Comparison of ENCODE assay signal across 8 mouse cellular contexts in genomic region chr3:103020249-103020942, GRCm38 (mm10). TPM values are rescaled to one million over a fixed set of nuclear protein-coding genes. Genes with fewer than 3 reads are reported as not detected.
DNase-seq lines count a peak whose midpoint lies in the region; ATAC-seq and TF ChIP-seq lines count a peak whose summit lies in the region.

TSS of gene Csde1 (plus strand) at chr3:103020426.

- dilution Hi-C loops in CH12.LX (cut with MboI; ENCODE audit: extremely low pct_ligation_motif_present, extremely low pct_unique_long_range_greater_than_20kb, low sequenced_read_pairs): no loop called here

- WGBS in forebrain, embryonic 11.5 days: under 1% methylated on average over 55 of the region's 55 CpGs
- WGBS in heart, embryonic 16.5 days: under 1% methylated on average over 55 of the region's 55 CpGs
- under 1% methylated on average over 55 of the region's 55 CpGs for WGBS in liver, embryonic 15.5 days (ENCODE audit: insufficient replicate concordance)
- WGBS in neural tube, embryonic 12.5 days: under 1% methylated on average over 55 of the region's 55 CpGs

- ATAC-seq in forebrain, embryonic 11.5 days (replicated peaks; ENCODE audit: low FRiP score): peak; percentile 96
- ATAC-seq in heart, embryonic 16.5 days (replicated peaks; ENCODE audit: extremely low read depth, insufficient read depth, low FRiP score): peak; percentile 92
- ATAC-seq in liver, embryonic 15.5 days (ENCODE audit: insufficient read depth): peak; percentile 91
- ATAC-seq in neural tube, embryonic 12.5 days (ENCODE audit: low FRiP score, low read depth): peak; percentile 95

- peak within 1 kb of the TSS; percentile 95; the same call in 1 of the 2 replicates for H3K4me2 ChIP-seq in CH12.LX (ENCODE audit: insufficient read depth, low read depth, poor library complexity, severe bottlenecking)
- peak within 1 kb of the TSS; percentile 46 for H3K4me2 ChIP-seq in forebrain, embryonic 11.5 days (ENCODE audit: low read depth, low read length, severe bottlenecking)
- peak within 1 kb of the TSS; percentile 68 for H3K4me2 ChIP-seq in heart, embryonic 16.5 days (ENCODE audit: low read depth, low read length)
- H3K4me2 ChIP-seq in liver, embryonic 15.5 days: peak within 1 kb of the TSS; percentile 81
- H3K4me2 ChIP-seq in neural tube, embryonic 12.5 days (replicated peaks): peak within 1 kb of the TSS; percentile 70

- TF ChIP-seq CTCF in CH12.LX (conservative IDR thresholded peaks at IDR 0.05 in 1 of 2, IDR thresholded peaks at IDR 0.05 in 1 of 2; ENCODE audit: low read depth in 2 of 2, low read length in 2 of 2): no peak

- in situ Hi-C loops in CH12.LX (cut with MboI; ENCODE audit: low pct_ligation_motif_present, low pct_unique_long_range_greater_than_20kb, low sequenced_read_pairs): no loop called here

- H3K36me3 ChIP-seq in CH12.LX (replicated peaks in 1 of 2; ENCODE audit: control insufficient read depth in 1 of 2, insufficient read depth in 1 of 2, low read length in 1 of 2): peaks cover 0 to 11% of the 10 kb centered on the region in 2 experiments
- H3K36me3 ChIP-seq in forebrain, embryonic 11.5 days (ENCODE audit: control insufficient read depth, insufficient read depth, low read length): no peaks in the 10 kb centered on the region
- H3K36me3 ChIP-seq in heart, embryonic 16.5 days (ENCODE audit: control insufficient read depth, insufficient read depth): no peaks in the 10 kb centered on the region
- H3K36me3 ChIP-seq in liver, embryonic 15.5 days (replicated peaks): no peaks in the 10 kb centered on the region; the same call in 1 of the 2 replicates
- H3K36me3 ChIP-seq in neural tube, embryonic 12.5 days: no peaks in the 10 kb centered on the region; the same call in 1 of the 2 replicates

- H3K79me2 ChIP-seq in CH12.LX (replicated peaks; ENCODE audit: control insufficient read depth, extremely low read depth, insufficient read depth, poor library complexity, severe bottlenecking): peaks cover 44% of the 10 kb centered on the region

- peaks cover 11 to 34% of the 10 kb centered on the region in 2 experiments; a peak in 3 of 4 replicates for H3K4me1 ChIP-seq in CH12.LX (ENCODE audit: control insufficient read depth in 1 of 2, insufficient read depth in 2 of 2)
- H3K4me1 ChIP-seq in forebrain, embryonic 11.5 days (replicated peaks; ENCODE audit: control insufficient read depth, insufficient read depth, low read length): peaks cover 2% of the 10 kb centered on the region; the same call in 1 of the 2 replicates
- H3K4me1 ChIP-seq in heart, embryonic 16.5 days (ENCODE audit: control insufficient read depth, insufficient read depth, low read length): peaks cover 14% of the 10 kb centered on the region
- peaks cover 39% of the 10 kb centered on the region for H3K4me1 ChIP-seq in liver, embryonic 15.5 days (replicated peaks)
- peaks cover 8% of the 10 kb centered on the region for H3K4me1 ChIP-seq in neural tube, embryonic 12.5 days

- no peaks in the 10 kb centered on the region for H3K27me3 ChIP-seq in CH12.LX (replicated peaks)
- H3K27me3 ChIP-seq in forebrain, embryonic 11.5 days (ENCODE audit: control insufficient read depth, insufficient read depth, low read length): no peaks in the 10 kb centered on the region
- no peaks in the 10 kb centered on the region for H3K27me3 ChIP-seq in heart, embryonic 16.5 days (ENCODE audit: control insufficient read depth, insufficient read depth, low read length)
- no peaks in the 10 kb centered on the region for H3K27me3 ChIP-seq in liver, embryonic 15.5 days
- no peaks in the 10 kb centered on the region for H3K27me3 ChIP-seq in neural tube, embryonic 12.5 days (replicated peaks)

- H3K27ac ChIP-seq in CH12.LX (ENCODE audit: insufficient read depth, low read depth): peak within 1 kb of the TSS; percentile 85
- peak within 1 kb of the TSS; percentile 92 for H3K27ac ChIP-seq in forebrain, embryonic 11.5 days (ENCODE audit: low read depth, low read length)
- H3K27ac ChIP-seq in heart, embryonic 16.5 days (ENCODE audit: low read length): peak within 1 kb of the TSS; percentile 98
- H3K27ac ChIP-seq in liver, embryonic 15.5 days (replicated peaks): peak within 1 kb of the TSS; percentile 92
- H3K27ac ChIP-seq in neural tube, embryonic 12.5 days: peak within 1 kb of the TSS; percentile 95

- H3K4me3 ChIP-seq in CH12.LX (replicated peaks in 1 of 3; ENCODE audit: low read depth in 2 of 3, low read length in 2 of 3, poor library complexity in 1 of 3): peak within 1 kb of the TSS; percentile 90 to 99 (median 93)
- H3K4me3 ChIP-seq in forebrain, embryonic 11.5 days (ENCODE audit: low read depth, low read length): peak within 1 kb of the TSS; percentile 88
- H3K4me3 ChIP-seq in heart, embryonic 16.5 days (ENCODE audit: low read length): peak within 1 kb of the TSS; percentile 97
- peak within 1 kb of the TSS; percentile 94 for H3K4me3 ChIP-seq in liver, embryonic 15.5 days (replicated peaks)
- peak within 1 kb of the TSS; percentile 87 for H3K4me3 ChIP-seq in neural tube, embryonic 12.5 days

- no peak; the same call in 1 of the 2 replicates for TF ChIP-seq EP300 in CH12.LX (IDR thresholded peaks at IDR 0.05; ENCODE audit: low read length)

- H3K9ac ChIP-seq in CH12.LX (ENCODE audit: insufficient read depth, low read depth): peak within 1 kb of the TSS; percentile 97
- H3K9ac ChIP-seq in forebrain, embryonic 11.5 days (ENCODE audit: low read length): peak within 1 kb of the TSS; percentile 98
- peak within 1 kb of the TSS; percentile 100 for H3K9ac ChIP-seq in heart, embryonic 16.5 days (ENCODE audit: low read length)
- H3K9ac ChIP-seq in liver, embryonic 15.5 days: peak within 1 kb of the TSS; percentile 94
- peak within 1 kb of the TSS; percentile 96 for H3K9ac ChIP-seq in neural tube, embryonic 12.5 days

- H3K9me3 ChIP-seq in CH12.LX (replicated peaks; ENCODE audit: low read length): no peaks in the 10 kb centered on the region
- no peaks in the 10 kb centered on the region for H3K9me3 ChIP-seq in forebrain, embryonic 11.5 days (ENCODE audit: control insufficient read depth, low read length)
- no peaks in the 10 kb centered on the region for H3K9me3 ChIP-seq in heart, embryonic 16.5 days (replicated peaks; ENCODE audit: control insufficient read depth, low read length)
- no peaks in the 10 kb centered on the region for H3K9me3 ChIP-seq in liver, embryonic 15.5 days (replicated peaks)
- no peaks in the 10 kb centered on the region for H3K9me3 ChIP-seq in neural tube, embryonic 12.5 days

- TF ChIP-seq POLR2A in CH12.LX (IDR thresholded peaks at IDR 0.05; ENCODE audit: low read depth, low read length): peak; percentile 93

- TF ChIP-seq RAD21 in CH12.LX (IDR thresholded peaks at IDR 0.05; ENCODE audit: low read depth, low read length): no peak

- DNase-seq in CH12.LX (ENCODE audit: extremely low read depth): peak; percentile 98
- peak; percentile 94 for DNase-seq in c-Kit-positive CD71-positive TER-119-negative erythroid progenitor cells, embryonic 14.5 days (ENCODE audit: low read depth)
- DNase-seq in forebrain, embryonic 11.5 days (ENCODE audit: low spot score): peak; percentile 97
- peak; percentile 97 to 98 for DNase-seq in kidney, postnatal 36 days
- peak; percentile 97 for DNase-seq in telencephalon, adult 2 months (ENCODE audit: low read depth, low spot score)

TF ChIP-seq in CH12.LX, 34 proteins besides CTCF, POLR2A, EP300 and RAD21:
- peak; percentile 79 for TF ChIP-seq NELFE (IDR thresholded peaks at IDR 0.05; ENCODE audit: low read depth, low read length)
- TF ChIP-seq ELF1 (IDR thresholded peaks at IDR 0.05; ENCODE audit: low read depth, low read length): peak; percentile 42; the same call in 1 of the 2 replicates
- TF ChIP-seq ETS1 (conservative IDR thresholded peaks at IDR 0.05; ENCODE audit: low read depth, low read length): peak; percentile 25; the same call in 1 of the 2 replicates
- TF ChIP-seq BHLHE40 (IDR thresholded peaks at IDR 0.05; ENCODE audit: low read depth, low read length): peak; percentile 72; the same call in 1 of the 2 replicates
- peak; percentile 98 for TF ChIP-seq CHD2 (IDR thresholded peaks at IDR 0.05; ENCODE audit: low read length)
- no peak for TF ChIP-seq JUN (IDR thresholded peaks at IDR 0.05; ENCODE audit: insufficient read depth, low read depth, low read length)
- TF ChIP-seq TBP (conservative IDR thresholded peaks at IDR 0.05; ENCODE audit: low read depth, low read length): peak; percentile 82
- TF ChIP-seq TCF12 (IDR thresholded peaks at IDR 0.05; ENCODE audit: low read depth, low read length): peak; percentile 74
- TF ChIP-seq POLR2AphosphoS2 (IDR thresholded peaks at IDR 0.05; ENCODE audit: low read depth, low read length): peak; percentile 93; the same call in 1 of the 2 replicates
- TF ChIP-seq IRF4 (IDR thresholded peaks at IDR 0.05; ENCODE audit: low read depth, low read length): peak; percentile 50; the same call in 1 of the 2 replicates
- TF ChIP-seq NRF1 (IDR thresholded peaks at IDR 0.05; ENCODE audit: low read depth, low read length): peak; percentile 92
- TF ChIP-seq MAZ (IDR thresholded peaks at IDR 0.05; ENCODE audit: low read depth, low read length): no peak; the same call in 1 of the 2 replicates
- TF ChIP-seq MAX (IDR thresholded peaks at IDR 0.05; ENCODE audit: low read length): peak; percentile 76
- peak; percentile 81 for TF ChIP-seq ZMIZ1 (IDR thresholded peaks at IDR 0.05; ENCODE audit: low read depth, low read length)
- TF ChIP-seq USF1 (IDR thresholded peaks at IDR 0.05; ENCODE audit: low read depth, low read length): no peak
- TF ChIP-seq RCOR1 (conservative IDR thresholded peaks at IDR 0.05; ENCODE audit: low read depth, low read length): no peak; the same call in 1 of the 2 replicates
- TF ChIP-seq USF2 (conservative IDR thresholded peaks at IDR 0.05; ENCODE audit: low read depth, low read length): no peak
- TF ChIP-seq CHD1 (IDR thresholded peaks at IDR 0.05; ENCODE audit: low read depth, low read length): peak; percentile 77; the same call in 1 of the 2 replicates

RNA-seq across cellular contexts. Expression of gene Csde1, which starts in this region (rescaled TPM):
- total RNA-seq in CH12.LX (2012; rRNA removed): 196 and 213 TPM in 2 replicates
- total RNA-seq in CH12.LX (2014; rRNA removed): 249 and 280 TPM in 2 replicates
- 194 and 210 TPM in 2 replicates for polyA plus RNA-seq in CH12.LX (2012; ENCODE audit: insufficient read length, low read depth)
- 452 and 505 TPM in 2 replicates for polyA plus RNA-seq in forebrain, embryonic 11.5 days (2014; fragmentation: Nextera tagmentation; extraction: Ambion mirVana)
- polyA plus RNA-seq in heart, embryonic 16.5 days (2015; fragmentation: Nextera tagmentation; extraction: Ambion mirVana): 271 and 302 TPM in 2 replicates
- 104 TPM in 2 replicates for polyA plus RNA-seq in liver, embryonic 15.5 days (2015; fragmentation: Nextera tagmentation; extraction: Ambion mirVana)
- 480 and 531 TPM in 2 replicates for polyA plus RNA-seq in neural tube, embryonic 12.5 days (2016; fragmentation: Nextera tagmentation; extraction: Ambion mirVana)

Comparison
In these comparisons a context has a peak if more than half of its experiments do, and no peak if none do; other contexts are left out.
1. Peak in every context shown above with its lines: DNase-seq, ATAC-seq, H3K4me3 ChIP-seq and H3K27ac ChIP-seq.